Mouse (Mus musculus) cortical plate, adult 2 months (tissue): Measurements from ENCODE around the gene Sdk1. TPM values are rescaled to one million over a fixed set of nuclear protein-coding genes. Genes with fewer than 3 reads are reported as not detected.

ENCODE experiments used
- H3K27ac ChIP-seq: fragments of 200-500 bp; 2 replicates; pipeline ENCODE4 v1.5.1; 2012; ENCODE audit warnings: low read length, control low read depth, inconsistent platforms; ENCODE audit not compliant: insufficient read depth
- H3K4me1 ChIP-seq: fragments of 200-500 bp; 2 replicates; pipeline ENCODE4 v1.6.1; 2011; ENCODE audit warnings: low read length; ENCODE audit not compliant: control insufficient read depth, insufficient read depth
- H3K4me3 ChIP-seq: fragments of 200-500 bp; 2 replicates; pipeline ENCODE4 v1.5.1; 2011; ENCODE audit warnings: mild to moderate bottlenecking, low read length, control low read depth; ENCODE audit not compliant: insufficient read depth
- CTCF ChIP-seq: fragments of 200-500 bp; IDR thresholded peaks from 2 replicates; pipeline ENCODE4 v1.5.1; 2011; ENCODE audit warnings: mild to moderate bottlenecking, control low read depth, low read length; ENCODE audit not compliant: insufficient read depth; ENCODE audit errors: extremely low read depth
- POLR2A ChIP-seq: fragments of 200-500 bp; IDR thresholded peaks from 2 replicates; pipeline ENCODE4 v1.6.1; 2011; ENCODE audit warnings: mild to moderate bottlenecking, low read length, control low read depth; ENCODE audit not compliant: insufficient read depth; ENCODE audit errors: extremely low read depth
- polyA plus RNA-seq: library from polyadenylated mRNA; depleted of rRNA; stranded (reverse); fragments of >200 nt; gene quantifications from 2 replicates; pipeline ENCODE4 v1.2.3, GENCODE M21; 2012

The Sdk1 gene
- polyA plus RNA-seq, 1 experiment = 3.3 TPM

DNA sequence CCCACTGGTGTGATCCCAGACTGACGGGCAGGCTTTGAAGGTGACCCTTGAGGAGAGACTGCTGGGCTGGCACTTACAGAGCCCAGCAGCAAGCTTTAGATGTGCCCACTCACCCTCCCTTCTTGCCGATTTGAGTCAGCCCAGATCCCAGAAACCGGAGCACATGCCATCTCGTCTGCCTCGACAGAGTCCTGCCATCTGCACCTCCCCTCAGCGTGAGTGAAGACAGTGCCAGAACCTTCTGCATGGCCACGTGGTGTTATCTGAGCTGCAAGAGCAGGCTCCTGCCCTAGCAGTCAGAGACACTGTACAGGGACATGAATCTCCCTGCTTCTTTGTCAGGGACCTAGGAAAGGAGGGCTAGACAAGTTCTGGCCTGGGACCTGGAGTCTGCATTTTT is 898.7 kb downstream of the Sdk1 start:
- H3K4me1 ChIP-seq = no peaks in the 10 kb centered on the region
- TF ChIP-seq CTCF (no peak), POLR2A (no peak)
- no peak overlapping the region for H3K4me3 ChIP-seq
- H3K27ac ChIP-seq = no peak overlapping the region

- Histone ChIP-seq H3K4me1 (no peaks in the 10 kb centered on the region), H3K4me3 (no peak overlapping the region), H3K27ac (no peak overlapping the region)
- TF ChIP-seq POLR2A (no peak), CTCF (no peak)
These were observed 908.3 kb downstream of the Sdk1 start for GRCm38 (mm10) chr5:142149594-142149993.

DNA sequence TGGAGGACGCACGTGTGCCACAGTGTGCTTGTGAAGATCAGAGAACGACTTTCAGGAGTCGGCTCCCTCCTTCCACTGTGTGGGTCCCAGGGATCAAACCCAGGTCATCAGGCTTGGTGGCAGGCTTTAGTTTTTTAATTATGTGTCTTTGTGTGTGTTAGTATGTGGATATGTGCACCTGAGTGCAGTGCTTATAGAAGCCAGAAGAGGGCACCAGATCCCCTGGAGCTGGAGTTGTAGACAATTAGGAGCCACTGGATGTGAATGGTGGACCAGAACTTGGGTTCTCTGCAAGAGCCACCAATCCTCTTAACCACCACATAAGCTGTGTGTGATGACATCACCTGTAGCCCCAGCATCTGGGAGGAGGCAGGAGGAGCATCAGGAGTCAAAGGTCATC is 909.5 kb downstream of the Sdk1 start:
- Histone ChIP-seq H3K27ac (no peak overlapping the region), H3K4me1 (no peaks in the 10 kb centered on the region), H3K4me3 (no peak overlapping the region)
- TF ChIP-seq POLR2A = no peak
- TF ChIP-seq CTCF = no peak

GRCm38 (mm10) chr5:142156868-142157852 is 915.9 kb downstream of the Sdk1 start:
- H3K27ac ChIP-seq = no peak overlapping the region
- H3K4me1 ChIP-seq = no peaks in the 10 kb centered on the region
- no peak overlapping the region for H3K4me3 ChIP-seq
- no peak for TF ChIP-seq POLR2A
- TF ChIP-seq CTCF = no peak

GRCm38 (mm10) chr5:142163483-142163882 is 922.2 kb downstream of the Sdk1 start:
- Histone ChIP-seq H3K4me3 (no peak overlapping the region), H3K27ac (no peak overlapping the region), H3K4me1 (no peaks in the 10 kb centered on the region)
- no peak for TF ChIP-seq CTCF
- TF ChIP-seq POLR2A = no peak

DNA sequence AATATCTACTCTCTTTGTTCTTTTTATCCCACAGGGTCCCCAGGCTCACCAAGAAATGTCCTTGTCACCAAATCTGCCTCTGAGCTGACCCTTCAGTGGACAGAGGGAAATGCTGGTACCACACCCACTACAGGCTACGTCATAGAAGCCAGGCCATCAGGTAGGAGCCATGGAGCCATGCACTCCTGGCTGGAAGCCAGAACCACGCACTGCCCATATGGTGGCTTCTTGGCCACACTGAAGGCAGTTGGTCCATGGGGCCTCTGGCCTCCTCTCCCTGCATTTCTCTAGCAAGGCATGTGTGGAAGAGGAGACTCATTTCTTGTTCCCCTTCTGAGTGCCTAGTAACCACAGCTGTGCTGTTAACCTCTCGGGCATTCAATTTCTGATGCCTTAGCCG is 932.3 kb downstream of the Sdk1 start:
- no peaks in the 10 kb centered on the region for H3K4me1 ChIP-seq
- H3K4me3 ChIP-seq = no peak overlapping the region
- H3K27ac ChIP-seq = no peak overlapping the region
- TF ChIP-seq CTCF (no peak), POLR2A (no peak)

DNA sequence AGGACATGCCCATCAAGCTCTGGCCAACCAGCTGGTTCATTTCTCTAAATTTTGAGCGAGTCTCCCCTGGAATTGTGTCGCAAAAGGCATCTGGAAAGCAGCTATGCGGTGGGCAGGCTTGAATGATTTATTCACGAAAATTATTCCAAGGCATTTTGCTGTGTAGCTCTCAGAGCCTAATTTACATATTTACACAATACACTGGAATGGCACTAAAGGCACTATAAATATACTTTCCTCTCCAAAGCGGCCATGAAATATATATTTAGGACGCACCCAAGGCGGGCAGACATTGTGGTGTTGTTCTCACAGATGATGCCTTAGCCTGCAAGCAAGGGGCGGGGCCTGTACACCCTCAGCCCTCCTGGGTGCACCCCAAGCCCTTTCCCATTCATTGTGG is 936.9 kb downstream of the Sdk1 start:
- Histone ChIP-seq H3K4me3 (no peak overlapping the region), H3K27ac (no peak overlapping the region), H3K4me1 (no peaks in the 10 kb centered on the region)
- TF ChIP-seq POLR2A = no peak
- TF ChIP-seq CTCF = no peak

DNA sequence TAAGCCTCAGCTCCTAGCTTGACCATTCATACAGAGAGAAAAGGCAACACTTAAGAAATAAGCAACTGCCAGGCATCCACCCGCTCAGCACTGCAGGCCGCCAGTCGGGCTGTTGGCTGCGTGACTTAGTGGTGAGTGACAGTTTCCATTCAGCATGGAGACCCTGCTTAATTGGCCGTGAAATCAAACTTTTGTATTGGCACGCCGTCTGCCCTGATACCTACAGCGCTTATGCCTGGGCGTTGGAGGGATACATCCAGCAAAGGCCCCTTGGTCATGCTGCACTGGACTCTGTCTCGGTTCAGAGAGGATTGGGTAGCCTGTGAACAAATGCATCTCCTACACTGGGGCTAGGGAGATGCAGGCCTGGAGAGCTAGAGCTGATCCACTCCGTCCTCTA is 938.0 kb downstream of the Sdk1 start:
- no peak for TF ChIP-seq POLR2A
- no peak for TF ChIP-seq CTCF
- H3K4me1 ChIP-seq = no peaks in the 10 kb centered on the region
- no peak overlapping the region for H3K4me3 ChIP-seq
- H3K27ac ChIP-seq = no peak overlapping the region

- Histone ChIP-seq H3K27ac (no peak overlapping the region), H3K4me3 (no peak overlapping the region), H3K4me1 (no peaks in the 10 kb centered on the region)
- no peak for TF ChIP-seq POLR2A
These were observed 940.6 kb downstream of the Sdk1 start for GRCm38 (mm10) chr5:142181862-142182261.

GRCm38 (mm10) chr5:142188765-142189164 is 947.5 kb downstream of the Sdk1 start:
- Histone ChIP-seq H3K27ac (no peak overlapping the region), H3K4me1 (no peaks in the 10 kb centered on the region)
- no peak for TF ChIP-seq CTCF
- TF ChIP-seq POLR2A = no peak

GRCm38 (mm10) chr5:142209911-142210310 is 968.6 kb downstream of the Sdk1 start:
- Histone ChIP-seq H3K27ac (no peak overlapping the region), H3K4me3 (no peak overlapping the region), H3K4me1 (no peaks in the 10 kb centered on the region)
- TF ChIP-seq POLR2A = no peak
- TF ChIP-seq CTCF = peak; percentile 14; the same call in 1 of the 2 replicates

More at GRCm38 (mm10) chr5:142188765-142189164, 947.5 kb downstream of the Sdk1 start:
- H3K4me3 ChIP-seq = no peak overlapping the region
